Mouse (Mus musculus): ENCODE data around the gene Gm20538.

DNA sequence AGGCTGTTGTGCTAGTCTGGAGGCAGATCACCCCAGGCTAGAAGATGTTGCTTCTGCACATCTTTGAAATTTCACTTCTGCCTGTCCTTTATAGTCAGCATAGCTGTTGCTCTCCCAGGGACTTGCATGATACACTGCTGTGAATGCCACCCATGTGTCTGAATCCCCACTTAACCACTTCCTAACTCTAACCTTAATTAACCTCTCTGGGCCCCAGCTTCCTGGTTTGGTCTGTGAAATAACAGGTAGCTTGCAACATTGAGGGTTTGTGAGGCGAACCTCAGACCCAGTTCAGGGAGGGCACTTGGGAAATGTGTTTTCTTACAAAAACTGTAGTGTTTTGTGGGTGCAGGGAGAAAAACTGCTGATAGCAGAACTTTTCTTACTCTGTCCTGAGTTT lies 25.4 kb upstream of the Gm20538 start:
- TF ChIP-seq CTCF (IDR thresholded peaks at IDR 0.05) (no peak), EP300 (IDR thresholded peaks at IDR 0.05; ENCODE audit: insufficient read depth, low read depth, low read length) (no peak)
